In the genomic region with DNA sequence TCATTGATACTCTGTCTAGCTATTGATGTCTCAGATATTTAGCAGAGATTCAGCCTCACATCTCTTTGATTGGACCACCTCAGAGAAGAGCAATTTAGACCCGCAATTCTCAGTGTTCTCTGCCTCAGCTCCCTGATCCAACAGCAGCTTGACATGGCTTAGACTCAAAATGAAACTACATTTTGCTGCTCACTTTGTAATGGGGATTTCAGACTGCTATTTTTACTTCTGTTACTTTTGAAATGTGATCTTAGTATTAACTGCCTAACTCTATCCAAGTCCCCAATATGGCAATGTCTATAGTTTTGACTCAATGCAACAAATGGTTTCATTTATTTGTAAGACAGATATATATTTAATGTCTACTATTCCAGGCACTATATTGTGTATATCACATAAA, we compare ENCODE assay signal across 15 mouse cellular contexts.
DNase-seq lines count a peak whose midpoint lies in the region; TF ChIP-seq lines count a peak whose summit lies in the region.
"Had no signal": no experiment of that assay in that cellular context is flagged by ENCODE, and none has a peak within 500 bp of the region (broad histone marks: within the 10 kb centered on the region; RNA-seq: fewer than 3 reads in every experiment).

No protein-coding gene starts in this region.

- no peaks in the 10 kb centered on the region for H3K36me3 ChIP-seq in CH12.LX (replicated peaks in 1 of 2; ENCODE audit: control insufficient read depth in 1 of 2, insufficient read depth in 1 of 2, low read length in 1 of 2)
- H3K36me3 ChIP-seq in thymus, adult 2 months (ENCODE audit: control insufficient read depth, insufficient read depth, low read length) = no peaks in the 10 kb centered on the region
- H3K36me3 ChIP-seq: G1E had no signal

- peak overlapping the region; percentile 99 for H3K27ac ChIP-seq in CH12.LX (ENCODE audit: insufficient read depth, low read depth)
- H3K27ac ChIP-seq in thymus, adult 2 months (ENCODE audit: control insufficient read depth, insufficient read depth, low read length) = no peak overlapping the region

- no peaks in the 10 kb centered on the region for H3K27me3 ChIP-seq in CH12.LX (replicated peaks)
- no peaks in the 10 kb centered on the region for H3K27me3 ChIP-seq in thymus, adult 2 months (ENCODE audit: control insufficient read depth, insufficient read depth, low read length)

- TF ChIP-seq RAD21 in CH12.LX (IDR thresholded peaks at IDR 0.05; ENCODE audit: low read depth, low read length) = no peak; the same call in 1 of the 2 replicates

- H3K4me1 ChIP-seq in CH12.LX (ENCODE audit: control insufficient read depth in 1 of 2, insufficient read depth in 2 of 2) = peaks cover 27 to 54% of the 10 kb centered on the region in 2 experiments
- no peaks in the 10 kb centered on the region for H3K4me1 ChIP-seq in thymus, adult 2 months (replicated peaks; ENCODE audit: control insufficient read depth, insufficient read depth, low read length)

- TF ChIP-seq CTCF in CH12.LX (conservative IDR thresholded peaks at IDR 0.05 in 1 of 2, IDR thresholded peaks at IDR 0.05 in 1 of 2; ENCODE audit: low read depth in 2 of 2, low read length in 2 of 2) = no peak
- no peak for TF ChIP-seq CTCF in thymus, adult 2 months (IDR thresholded peaks at IDR 0.05; ENCODE audit: borderline replicate concordance, control insufficient read depth, extremely low read depth, insufficient read depth, low read length, poor library complexity)

- TF ChIP-seq EP300 in CH12.LX (IDR thresholded peaks at IDR 0.05; ENCODE audit: low read length) = peak; percentile 95

- 88% methylated on average over 1 of the region's 1 CpGs for WGBS in thymus, adult 2 months

- H3K9me3 ChIP-seq in CH12.LX (replicated peaks; ENCODE audit: low read length) = no peaks in the 10 kb centered on the region

- TF ChIP-seq POLR2A in CH12.LX (IDR thresholded peaks at IDR 0.05; ENCODE audit: low read depth, low read length) = 0 out of 2 replicates have a peak, but pooled peaks have one; percentile 39
- TF ChIP-seq POLR2A in thymus, adult 2 months (IDR thresholded peaks at IDR 0.05; ENCODE audit: control insufficient read depth, extremely low read depth, insufficient read depth, low read length, poor library complexity) = no peak

- DNase-seq in CH12.LX (ENCODE audit: extremely low read depth) = peak; percentile 67
- DNase-seq in thymus, adult 2 months = no peak
- DNase-seq: adrenal gland, adult 2 months; adrenal gland, adult 8-10 months; adrenal gland, postnatal 10 days; adrenal gland, postnatal 14 days; adrenal gland, postnatal 25 days; adrenal gland, postnatal 36 days; B cell, adult 2 months; cerebellum, adult 11 months; cerebellum, adult 11-12 months; cerebellum, adult 18-20 months; cerebellum, adult 2 months; cerebellum, adult 8-10 months had no signal

- in situ Hi-C loops in CH12.LX (cut with MboI; ENCODE audit: low pct_ligation_motif_present, low pct_unique_long_range_greater_than_20kb, low sequenced_read_pairs) = no loop called here

- H3K4me2 ChIP-seq in CH12.LX (ENCODE audit: insufficient read depth, low read depth, poor library complexity, severe bottlenecking) = peak overlapping the region; percentile 86

- no peak overlapping the region for H3K4me3 ChIP-seq in CH12.LX (replicated peaks in 1 of 3; ENCODE audit: low read depth in 2 of 3, low read length in 2 of 3, poor library complexity in 1 of 3)
- no peak overlapping the region for H3K4me3 ChIP-seq in thymus, adult 2 months (ENCODE audit: control insufficient read depth, insufficient read depth, low read length)

- dilution Hi-C loops in CH12.LX (cut with MboI; ENCODE audit: extremely low pct_ligation_motif_present, extremely low pct_unique_long_range_greater_than_20kb, low sequenced_read_pairs) = no loop called here

- H3K79me2 ChIP-seq in CH12.LX (replicated peaks; ENCODE audit: control insufficient read depth, extremely low read depth, insufficient read depth, poor library complexity, severe bottlenecking) = no peaks in the 10 kb centered on the region

- H3K9ac ChIP-seq in CH12.LX (ENCODE audit: insufficient read depth, low read depth) = peak overlapping the region; percentile 32

TF ChIP-seq in CH12.LX, 34 proteins besides CTCF, POLR2A, EP300 and RAD21:
- no peak for TF ChIP-seq GABPA (IDR thresholded peaks at IDR 0.05; ENCODE audit: insufficient replicate concordance, low read depth, low read length)
- TF ChIP-seq POLR2AphosphoS2 (IDR thresholded peaks at IDR 0.05; ENCODE audit: low read depth, low read length) = no peak
- peak; percentile 51 for TF ChIP-seq MYC (IDR thresholded peaks at IDR 0.05; ENCODE audit: low read depth, low read length)
- TF ChIP-seq ZNF384 (IDR thresholded peaks at IDR 0.05; ENCODE audit: low read depth, low read length) = peak; percentile 45; the same call in 1 of the 2 replicates
- no peak for TF ChIP-seq ZC3H11A (IDR thresholded peaks at IDR 0.05; ENCODE audit: low read depth, low read length)
- TF ChIP-seq MEF2A (IDR thresholded peaks at IDR 0.05; ENCODE audit: borderline replicate concordance, low read depth, low read length) = peak; percentile 98
- TF ChIP-seq IRF4 (IDR thresholded peaks at IDR 0.05; ENCODE audit: low read depth, low read length) = peak; percentile 97
- TF ChIP-seq MAX (IDR thresholded peaks at IDR 0.05; ENCODE audit: low read length) = peak; percentile 6; the same call in 1 of the 2 replicates
- TF ChIP-seq ETS1 (conservative IDR thresholded peaks at IDR 0.05; ENCODE audit: low read depth, low read length) = peak; percentile 83
- no peak for TF ChIP-seq USF2 (conservative IDR thresholded peaks at IDR 0.05; ENCODE audit: low read depth, low read length)
- TF ChIP-seq MAZ (IDR thresholded peaks at IDR 0.05; ENCODE audit: low read depth, low read length) = no peak
- TF ChIP-seq BHLHE40 (IDR thresholded peaks at IDR 0.05; ENCODE audit: low read depth, low read length) = peak; percentile 61
- no peak for TF ChIP-seq NRF1 (IDR thresholded peaks at IDR 0.05; ENCODE audit: low read depth, low read length)
- TF ChIP-seq ZKSCAN1 (IDR thresholded peaks at IDR 0.05; ENCODE audit: borderline replicate concordance, low read depth, low read length) = no peak
- no peak for TF ChIP-seq ELF1 (IDR thresholded peaks at IDR 0.05; ENCODE audit: low read depth, low read length)
- no peak for TF ChIP-seq PAX5 (IDR thresholded peaks at IDR 0.05; ENCODE audit: low read length)
- TF ChIP-seq RCOR1 (conservative IDR thresholded peaks at IDR 0.05; ENCODE audit: low read depth, low read length) = no peak
- 0 out of 2 replicates have a peak, but pooled peaks have one; percentile 8 for TF ChIP-seq HCFC1 (IDR thresholded peaks at IDR 0.05; ENCODE audit: low read depth, low read length)
- TF ChIP-seq JUND (conservative IDR thresholded peaks at IDR 0.05; ENCODE audit: low read depth, low read length) = peak; percentile 95
- TF ChIP-seq ZMIZ1 (IDR thresholded peaks at IDR 0.05; ENCODE audit: low read depth, low read length) = no peak
- TF ChIP-seq E2F4 (IDR thresholded peaks at IDR 0.05; ENCODE audit: insufficient replicate concordance, low read depth, low read length) = no peak
- TF ChIP-seq USF1 (IDR thresholded peaks at IDR 0.05; ENCODE audit: low read depth, low read length) = no peak
- TF ChIP-seq KAT2A (IDR thresholded peaks at IDR 0.05; ENCODE audit: insufficient replicate concordance, low read length) = no peak
- no peak for TF ChIP-seq MAFK (IDR thresholded peaks at IDR 0.05; ENCODE audit: insufficient replicate concordance, low read length)
- peak; percentile 43; the same call in 1 of the 2 replicates for TF ChIP-seq SIN3A (IDR thresholded peaks at IDR 0.05; ENCODE audit: low read length)
- TF ChIP-seq CHD2 (IDR thresholded peaks at IDR 0.05; ENCODE audit: low read length) = peak; percentile 44; the same call in 1 of the 2 replicates
- TF ChIP-seq JUN (IDR thresholded peaks at IDR 0.05; ENCODE audit: insufficient read depth, low read depth, low read length) = peak; percentile 90
- TF ChIP-seq CHD1 (IDR thresholded peaks at IDR 0.05; ENCODE audit: low read depth, low read length) = no peak
- TF ChIP-seq UBTF (IDR thresholded peaks at IDR 0.05; ENCODE audit: low read depth, low read length) = no peak
- no peak for TF ChIP-seq NELFE (IDR thresholded peaks at IDR 0.05; ENCODE audit: low read depth, low read length)
- no peak for TF ChIP-seq MXI1 (IDR thresholded peaks at IDR 0.05; ENCODE audit: low read depth, low read length)
- TF ChIP-seq SMC3 (IDR thresholded peaks at IDR 0.05; ENCODE audit: low read depth, low read length) = no peak
- peak; percentile 86 for TF ChIP-seq TCF12 (IDR thresholded peaks at IDR 0.05; ENCODE audit: low read depth, low read length)
- peak; percentile 85 for TF ChIP-seq TBP (conservative IDR thresholded peaks at IDR 0.05; ENCODE audit: low read depth, low read length)
